Mouse (Mus musculus) activated CD4-positive, CD25-positive, alpha-beta regulatory T cell, adult 4 months (primary cell): ENCODE measurements around the gene Cacybp. TPM values are rescaled to one million over a fixed set of nuclear protein-coding genes. Genes with fewer than 3 reads are reported as not detected.

Experiments
- ATAC-seq: one replicate; pipeline ENCODE4 v1.8.0; 2017
- polyA plus RNA-seq, 2 experiments: library from polyadenylated mRNA; unstranded; fragments of 100-300 nt; shearing (Covaris generic); gene quantifications; one replicate each; pipeline ENCODE4 v1.2.1; 2017

Cacybp gene
- 100 to 1,000 TPM; 114 to 115 TPM for polyA plus RNA-seq

DNA sequence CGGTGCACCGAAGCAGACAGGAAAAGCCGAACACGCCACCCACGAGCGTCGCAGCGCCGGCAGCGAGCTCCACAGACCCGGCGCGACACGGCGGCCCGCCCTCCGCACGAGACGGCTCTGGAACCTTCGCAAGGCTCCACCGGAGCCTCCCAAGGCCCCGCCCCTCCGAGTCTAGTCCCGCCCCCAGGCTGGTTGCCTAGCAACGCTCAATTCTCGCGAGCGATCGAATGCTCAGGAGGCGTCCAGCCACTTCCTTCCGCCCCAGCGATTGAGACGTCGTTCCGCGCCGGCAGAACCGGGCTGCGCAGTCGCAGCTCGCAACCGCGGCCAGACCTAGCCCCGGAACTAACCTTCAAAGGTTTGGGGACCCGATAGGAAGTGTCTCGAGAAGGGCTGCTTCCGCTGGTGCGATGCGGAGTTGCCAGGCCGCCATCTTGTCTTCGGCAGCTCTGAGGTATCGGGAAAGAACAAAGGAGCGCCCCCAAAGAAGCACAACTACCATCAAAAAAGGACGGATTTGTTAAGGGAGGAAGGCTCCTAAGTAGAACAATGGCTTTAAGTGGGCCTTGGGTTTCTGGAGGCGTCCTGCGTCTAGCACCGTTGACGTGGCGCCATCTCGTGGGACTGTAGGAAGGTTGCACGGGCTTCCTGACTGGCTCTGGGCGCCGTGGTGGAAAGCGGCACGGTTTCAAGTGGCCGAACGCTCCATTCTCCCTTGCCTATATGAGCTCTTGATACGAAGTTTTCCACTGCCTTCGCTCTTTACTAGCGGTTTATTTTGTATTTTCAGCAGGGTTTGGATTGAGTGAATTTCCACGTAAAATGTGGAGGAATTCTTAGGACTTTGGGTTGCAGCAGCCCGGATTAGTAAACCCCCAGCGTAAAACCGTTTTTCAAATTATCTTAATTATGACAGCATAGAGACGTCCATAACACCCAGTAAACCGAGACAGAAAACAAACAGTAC, at the start of gene Cacybp:
Gene Cacybp (minus strand): TSS at position 173 of the 967 bp plus-strand sequence.
- ATAC-seq, result peak; percentile 91

DNA sequence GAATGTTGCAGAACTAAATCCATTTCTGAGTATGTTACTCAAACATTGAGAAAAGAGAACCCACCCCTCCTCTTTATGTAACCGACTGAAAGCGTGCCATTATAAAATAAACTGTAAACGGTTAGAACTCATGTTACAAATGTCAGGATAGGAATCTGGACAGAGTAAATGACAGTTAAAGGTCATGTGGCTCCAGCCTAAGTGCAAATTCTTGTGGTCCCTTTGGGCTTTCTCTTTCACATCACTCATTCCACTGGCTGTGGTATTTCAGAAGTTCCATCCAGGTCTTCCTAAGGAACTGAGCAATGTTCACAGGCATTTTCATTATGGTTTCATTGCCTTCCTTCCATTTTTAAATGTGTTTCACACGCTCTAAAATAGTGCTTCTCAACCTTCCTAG, 49.7 kb upstream of the Cacybp start:
- no peak for ATAC-seq

DNA sequence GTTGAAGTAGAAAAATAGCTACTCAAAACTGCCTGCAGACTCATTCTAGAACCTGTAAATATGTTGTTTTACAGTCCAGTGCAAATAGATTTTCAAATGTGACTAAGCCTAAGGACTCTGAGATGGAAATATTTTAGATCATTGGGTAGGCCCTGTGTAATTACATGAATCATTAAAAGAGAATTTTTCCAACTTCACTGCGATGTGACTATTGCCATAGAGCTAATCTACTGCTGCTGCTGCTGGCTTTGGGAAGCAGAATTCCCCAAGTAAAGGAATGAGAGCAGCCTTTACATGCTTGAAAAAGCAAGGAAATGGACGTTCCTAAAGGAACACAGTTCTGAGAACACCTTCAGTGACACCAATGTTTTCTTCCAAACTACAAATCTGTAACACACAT, 49.2 kb upstream of the Cacybp start:
- ATAC-seq, result no peak

DNA sequence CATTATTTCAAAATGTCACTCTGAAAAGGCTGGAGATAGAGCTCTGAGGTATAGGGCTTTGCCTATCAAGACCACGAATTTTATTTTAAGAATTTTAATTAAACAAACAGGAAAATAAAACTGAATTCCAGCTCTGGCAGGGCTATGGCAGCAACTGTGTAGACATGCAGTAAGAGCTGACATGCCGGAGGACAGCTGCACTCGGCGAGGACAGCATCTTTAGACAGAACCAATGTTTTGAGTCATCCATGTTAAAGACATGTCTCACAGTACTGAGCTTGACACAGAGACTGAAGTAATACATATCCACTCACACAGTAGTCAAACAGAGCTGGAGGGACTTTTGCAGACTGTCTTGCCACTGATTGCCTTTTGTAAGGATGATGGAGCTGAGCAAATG, 47.9 kb upstream of the Cacybp start:
- ATAC-seq, result no peak

DNA sequence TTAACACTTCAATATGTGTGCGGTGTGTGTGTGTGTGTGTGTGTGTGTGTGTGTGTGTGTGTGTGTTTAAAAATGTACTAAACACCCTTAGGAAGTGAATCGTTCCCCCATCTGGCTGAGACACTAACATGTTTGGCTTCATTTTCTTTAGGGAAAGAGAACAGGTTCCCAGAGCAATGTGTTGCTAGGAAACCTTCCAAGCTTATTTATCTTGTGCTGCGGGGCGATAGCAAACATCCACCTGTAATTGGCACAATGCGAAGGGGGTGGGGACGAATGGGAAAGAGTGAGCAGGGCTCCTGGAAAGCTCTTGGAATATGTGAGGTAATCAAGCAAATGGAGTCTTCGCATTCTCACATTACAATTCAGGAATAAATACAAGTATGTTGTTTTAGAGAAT, 47.2 kb upstream of the Cacybp start:
- ATAC-seq, result no peak

DNA sequence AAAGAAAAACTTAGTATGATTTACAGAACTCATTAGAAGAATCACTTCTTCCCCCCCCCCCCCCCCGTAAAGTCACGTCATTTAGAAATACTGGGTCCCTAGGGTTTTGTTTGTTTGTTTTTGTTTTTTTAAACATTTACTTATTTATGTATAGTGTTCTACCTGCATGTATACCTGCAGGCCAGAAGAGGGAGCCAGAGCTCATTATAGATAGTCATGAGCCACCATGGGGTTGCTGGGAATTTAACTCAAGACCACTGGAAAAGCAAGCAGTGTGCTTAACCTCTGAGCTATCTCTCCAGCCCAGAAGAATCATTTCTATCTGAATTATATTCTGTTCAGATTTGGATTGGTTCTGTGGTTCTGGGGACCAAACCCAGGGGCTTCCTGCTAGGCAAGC, 40.4 kb upstream of the Cacybp start:
- ATAC-seq, result no peak

DNA sequence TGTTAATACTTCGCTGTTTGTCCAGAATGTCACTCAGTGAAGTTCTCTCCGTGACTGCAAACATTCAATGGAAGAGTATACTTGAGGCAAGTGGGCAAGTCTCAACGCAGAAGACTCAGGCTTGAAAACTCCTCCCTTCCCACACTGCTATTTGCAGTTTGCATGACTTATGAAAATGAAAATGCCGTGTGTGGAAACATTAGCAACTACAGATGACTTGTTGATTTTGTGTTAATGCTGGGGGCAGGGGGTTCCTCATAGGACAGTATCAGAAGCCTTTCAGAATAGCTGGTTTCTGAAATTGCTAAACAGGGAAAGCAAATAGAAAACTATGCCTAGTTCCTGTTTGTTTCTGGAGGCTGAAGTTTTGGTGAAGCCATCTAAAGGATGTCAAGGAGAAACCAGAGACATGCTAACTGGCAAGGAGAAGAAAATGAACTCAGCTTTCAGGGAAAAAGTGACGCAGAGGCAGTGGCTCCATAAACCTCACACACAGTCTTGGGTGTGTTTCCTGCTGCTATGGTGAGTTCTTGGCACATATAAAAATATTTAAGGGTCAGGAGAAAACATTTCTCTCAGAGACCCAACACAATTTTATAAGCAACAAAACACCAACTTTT, 38.8 kb upstream of the Cacybp start:
- ATAC-seq, result no peak

DNA sequence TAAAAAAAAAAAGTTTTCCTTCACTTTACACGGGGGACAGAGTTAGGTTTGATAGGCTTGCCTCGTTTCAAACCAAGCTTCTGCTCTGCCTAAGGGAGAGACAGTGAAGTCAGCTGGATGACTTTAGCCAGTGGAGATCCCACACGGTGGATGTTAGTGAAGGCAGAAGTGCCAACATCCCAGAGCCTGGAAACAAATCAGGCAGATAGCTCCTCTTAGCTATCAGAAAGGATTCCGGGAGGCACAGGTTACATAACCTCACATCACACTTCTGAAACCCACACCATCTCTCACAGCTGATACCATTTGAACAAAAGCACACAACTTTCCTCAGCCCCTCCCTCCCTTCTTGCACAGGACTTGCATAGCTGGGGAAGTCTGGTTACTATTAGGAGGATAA, 38.1 kb upstream of the Cacybp start:
- ATAC-seq, result no peak

DNA sequence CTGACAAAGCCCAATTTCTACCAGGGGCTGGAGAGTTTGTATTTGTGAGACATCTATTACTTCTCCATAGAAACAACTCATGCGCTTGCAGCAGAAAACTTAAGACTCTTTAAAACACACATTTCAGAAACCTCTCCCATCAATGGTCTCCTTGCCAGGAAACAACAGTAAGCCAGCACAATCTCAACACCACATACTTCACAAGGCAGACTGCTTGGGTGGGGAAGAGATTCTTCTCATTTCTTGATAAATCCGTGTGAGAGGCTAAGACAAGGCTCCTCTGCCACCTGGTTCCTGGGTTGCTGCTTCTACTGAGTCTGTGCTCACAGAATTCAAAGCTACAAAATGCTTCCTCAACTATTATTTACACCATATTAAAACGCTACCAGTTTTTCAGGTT, 37.1 kb upstream of the Cacybp start:
- no peak for ATAC-seq

DNA sequence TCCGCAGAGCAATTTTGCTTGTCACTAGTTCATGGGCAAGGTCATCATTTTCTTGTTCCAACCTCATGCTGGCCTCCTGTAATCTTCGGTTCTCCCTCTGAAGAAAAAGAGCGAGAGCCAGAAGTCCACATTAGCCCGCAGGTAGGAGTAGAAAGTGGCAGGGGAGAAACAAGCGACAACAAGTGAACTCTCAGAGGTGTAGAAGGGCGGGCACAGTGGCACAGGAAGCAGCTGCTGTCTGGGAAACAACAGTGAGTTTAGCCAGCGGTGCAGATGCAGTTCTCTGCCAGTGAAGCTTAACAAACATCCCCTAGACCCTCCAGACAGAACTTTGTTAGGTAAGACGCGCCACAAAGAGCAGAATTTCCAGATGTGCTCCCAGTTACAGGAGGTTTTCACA, 34.8 kb upstream of the Cacybp start:
- ATAC-seq, result peak; percentile 55

DNA sequence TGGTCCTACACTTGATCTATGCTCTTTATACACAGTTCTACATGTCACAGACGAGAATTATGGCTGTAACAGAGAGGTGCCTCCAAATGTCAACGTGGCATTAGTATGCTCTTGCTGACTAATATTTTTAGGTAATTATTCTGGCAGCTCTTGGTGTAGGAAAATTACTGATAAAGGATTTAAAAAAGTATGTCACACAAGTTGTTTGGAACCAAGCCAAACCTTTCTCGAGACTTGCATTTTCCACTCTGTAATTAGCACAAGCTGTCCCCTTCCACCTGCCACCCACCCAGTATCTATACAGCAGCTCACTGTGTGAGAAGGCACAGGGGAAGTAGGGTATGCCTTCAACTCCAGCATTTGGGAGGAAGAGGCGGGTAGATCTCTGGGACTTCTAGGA, 34.2 kb upstream of the Cacybp start:
- ATAC-seq, result peak; percentile 30

DNA sequence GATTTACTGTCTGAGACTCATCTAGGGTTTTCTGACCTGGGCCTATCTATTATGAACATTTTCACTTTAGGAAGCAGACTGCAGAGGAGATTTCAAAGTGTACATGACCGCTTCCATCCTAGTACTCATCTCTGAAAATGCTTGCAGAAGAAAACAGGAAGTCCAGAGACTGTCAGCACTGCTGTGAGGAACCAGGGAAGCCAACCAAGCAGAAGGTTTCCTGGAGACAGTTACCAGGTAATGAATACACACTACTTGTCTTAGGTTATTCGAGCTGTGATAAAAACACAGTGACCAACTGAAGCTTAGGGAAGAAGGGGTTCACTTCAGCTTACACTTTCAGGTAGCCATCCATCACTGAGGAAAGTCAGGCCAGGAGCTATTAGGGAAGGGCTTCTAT, 33.3 kb upstream of the Cacybp start:
- peak; percentile 63 for ATAC-seq

DNA sequence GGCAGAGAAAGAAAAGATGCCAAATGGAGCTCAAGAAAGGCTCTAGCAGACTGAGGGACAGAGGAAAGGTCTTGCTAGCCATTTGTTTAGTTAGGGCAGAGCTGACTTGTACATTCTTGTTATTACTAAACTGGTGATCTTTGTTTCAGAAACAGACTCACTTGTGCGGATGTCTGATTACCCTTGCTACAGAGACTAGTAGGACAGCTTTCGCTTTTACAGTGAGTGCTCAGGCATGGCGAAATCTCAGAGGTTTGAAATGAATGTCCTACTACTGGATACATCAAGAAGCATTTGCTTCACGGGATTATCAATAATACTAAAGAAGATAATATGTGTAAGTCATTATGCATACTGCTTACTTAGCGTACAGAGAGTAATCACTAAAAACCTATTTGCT, 32.0 kb upstream of the Cacybp start:
- ATAC-seq, result peak; percentile 36

DNA sequence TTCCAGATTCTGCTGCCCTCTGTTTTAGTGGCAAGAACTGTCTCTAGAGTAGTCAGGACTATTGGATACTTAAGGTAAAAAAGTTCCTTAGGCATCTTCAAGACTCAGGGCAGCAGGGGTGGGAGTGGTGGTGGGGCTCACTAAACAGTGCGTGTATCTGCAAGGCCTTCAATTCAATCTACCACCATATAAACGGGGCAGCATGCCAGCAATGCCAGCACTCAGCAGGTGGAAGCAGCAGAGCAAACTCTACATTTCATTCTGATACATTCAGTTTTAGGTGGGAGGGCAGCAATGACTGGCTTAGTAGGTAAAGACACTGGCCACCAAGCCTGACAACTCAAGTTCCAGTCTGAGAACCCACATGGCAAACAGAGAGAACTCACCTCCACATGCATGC, 27.4 kb upstream of the Cacybp start:
- no peak for ATAC-seq

DNA sequence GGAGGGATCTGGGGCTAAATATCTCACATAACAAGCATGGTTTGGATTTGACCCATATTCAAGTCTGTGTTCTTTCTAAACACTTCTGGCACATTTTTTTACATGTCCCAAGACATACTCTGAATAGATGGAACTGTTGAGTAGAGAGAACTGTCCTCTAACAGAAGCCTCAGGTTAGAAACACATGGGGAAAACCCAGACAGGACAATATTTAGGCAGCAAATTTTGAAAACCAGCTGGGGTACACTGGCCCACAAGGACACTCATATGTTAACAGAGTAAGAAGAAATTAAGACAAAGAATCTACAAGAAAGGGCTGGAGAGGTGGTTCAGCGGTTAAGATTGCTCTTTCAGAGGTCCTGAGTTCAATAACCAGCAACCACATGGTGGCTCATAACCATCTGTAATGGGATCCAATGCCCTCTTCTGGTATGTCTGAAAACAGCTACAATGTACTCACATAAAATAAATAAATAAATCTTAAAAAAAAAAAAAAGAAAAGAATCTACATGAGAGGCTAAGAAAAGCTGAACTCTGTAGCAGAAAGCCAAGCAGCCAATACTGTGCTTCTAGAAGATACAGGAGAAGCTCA, 26.3 kb upstream of the Cacybp start:
- no peak for ATAC-seq

DNA sequence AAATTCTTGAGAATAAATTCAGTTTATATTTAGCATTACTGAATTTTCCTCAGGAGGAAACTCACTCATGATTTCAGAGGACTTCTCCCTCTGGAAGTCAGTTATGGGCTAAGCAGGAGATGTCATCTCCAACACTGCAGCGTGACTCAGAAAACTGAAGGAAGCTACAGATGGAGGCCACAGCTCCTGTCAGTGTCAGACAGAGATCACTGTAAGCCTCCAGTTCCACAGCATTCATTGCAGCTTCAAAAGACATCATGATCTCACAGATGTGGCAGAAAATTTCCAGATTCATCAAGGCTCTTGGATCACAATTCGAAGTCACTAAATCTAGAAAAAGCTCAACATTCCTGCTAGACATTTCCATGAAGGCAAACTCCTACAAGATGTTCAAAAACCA, 25.3 kb upstream of the Cacybp start:
- no peak for ATAC-seq

DNA sequence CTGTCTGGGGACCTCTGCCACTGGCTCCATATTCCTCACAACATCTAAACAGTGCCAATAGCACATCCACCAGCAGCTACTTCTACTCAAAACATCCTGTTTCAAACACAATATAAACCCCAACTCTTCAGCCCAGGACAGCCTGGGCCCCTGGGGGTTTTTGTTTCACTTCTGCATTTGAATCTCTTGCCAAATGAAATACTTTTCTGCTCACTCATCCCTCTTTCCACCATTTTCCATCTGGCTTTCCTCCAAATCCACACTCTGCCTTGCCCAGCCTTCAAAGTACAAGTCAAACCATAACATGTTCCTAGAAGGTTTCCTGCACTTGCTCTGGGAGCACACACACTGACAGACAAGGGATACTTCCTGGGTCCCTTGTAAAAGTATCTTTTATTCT, 21.2 kb upstream of the Cacybp start:
- peak; percentile 57 for ATAC-seq

DNA sequence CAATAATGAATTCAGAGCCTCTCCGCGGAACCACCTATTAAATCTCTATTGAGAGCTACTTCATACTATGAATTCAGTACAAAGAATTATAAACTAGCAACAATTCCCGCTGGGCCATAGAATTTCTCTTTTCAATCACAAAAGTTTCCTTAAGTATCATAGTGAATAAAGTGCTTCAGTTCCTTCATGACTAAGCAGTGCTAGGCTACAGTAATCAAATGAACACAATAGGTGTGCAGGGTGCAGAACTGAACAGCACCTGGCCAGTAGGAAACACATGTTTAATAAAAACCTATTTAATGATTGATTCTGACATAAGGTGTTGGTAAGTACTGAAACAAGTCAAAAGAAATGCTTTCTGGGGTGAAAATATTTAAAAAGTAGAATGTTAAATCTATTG, 19.4 kb upstream of the Cacybp start:
- ATAC-seq, result no peak

DNA sequence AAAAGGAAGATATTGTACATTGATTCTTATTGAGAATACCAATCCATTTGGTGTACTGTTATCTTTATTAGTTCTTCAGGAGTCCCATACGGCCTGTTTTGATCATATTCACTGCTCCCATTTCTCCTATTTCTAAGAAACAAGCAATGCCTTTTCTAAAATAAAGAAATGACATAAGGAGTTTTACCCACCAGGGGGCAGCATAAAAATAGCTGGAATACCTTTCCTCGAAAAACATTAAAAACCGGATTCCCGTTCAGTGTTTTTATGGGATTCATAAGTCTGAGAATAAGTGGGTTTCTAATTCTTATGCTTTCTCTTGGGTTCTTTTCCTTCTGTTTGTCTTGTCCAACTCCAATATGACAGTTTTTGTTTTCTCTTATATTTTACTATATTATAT, 18.3 kb upstream of the Cacybp start:
- no peak for ATAC-seq

DNA sequence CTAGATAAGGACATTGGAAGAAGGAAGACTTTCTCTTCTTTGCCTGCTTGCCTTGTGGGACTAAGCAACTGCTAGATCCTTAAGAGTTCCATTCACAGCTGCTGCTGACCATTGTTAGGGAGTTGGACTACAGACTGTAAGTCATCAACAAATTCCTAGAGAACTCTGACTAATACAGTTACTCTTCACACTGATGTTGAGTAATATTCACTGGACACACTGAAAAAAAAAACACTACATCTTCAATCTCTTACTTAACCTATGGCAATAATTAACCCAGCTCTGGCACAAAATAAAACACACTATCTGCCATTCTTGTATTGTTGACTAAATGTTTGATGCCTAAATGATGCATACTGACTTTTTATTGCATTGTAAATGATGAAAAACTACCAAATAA, 15.2 kb upstream of the Cacybp start:
- no peak for ATAC-seq

DNA sequence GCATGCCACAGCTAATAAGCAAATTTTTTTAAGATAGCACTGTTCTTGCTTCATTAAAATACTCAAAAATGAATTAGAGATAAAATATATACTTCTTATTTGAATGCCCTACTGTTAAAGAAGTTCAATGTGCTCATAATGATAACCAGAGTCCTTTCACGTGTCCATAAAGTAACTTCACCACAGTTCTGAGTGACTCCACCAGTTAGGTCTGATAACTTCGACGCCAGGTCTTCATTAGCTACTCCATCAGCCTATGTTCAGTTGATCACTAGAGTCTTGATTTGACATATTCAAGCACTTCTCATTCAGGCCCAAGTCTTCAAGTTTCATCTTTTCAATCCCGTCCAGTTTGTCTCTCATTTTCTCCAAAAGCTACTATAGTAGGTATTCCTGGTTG, 14.5 kb upstream of the Cacybp start:
- no peak for ATAC-seq

DNA sequence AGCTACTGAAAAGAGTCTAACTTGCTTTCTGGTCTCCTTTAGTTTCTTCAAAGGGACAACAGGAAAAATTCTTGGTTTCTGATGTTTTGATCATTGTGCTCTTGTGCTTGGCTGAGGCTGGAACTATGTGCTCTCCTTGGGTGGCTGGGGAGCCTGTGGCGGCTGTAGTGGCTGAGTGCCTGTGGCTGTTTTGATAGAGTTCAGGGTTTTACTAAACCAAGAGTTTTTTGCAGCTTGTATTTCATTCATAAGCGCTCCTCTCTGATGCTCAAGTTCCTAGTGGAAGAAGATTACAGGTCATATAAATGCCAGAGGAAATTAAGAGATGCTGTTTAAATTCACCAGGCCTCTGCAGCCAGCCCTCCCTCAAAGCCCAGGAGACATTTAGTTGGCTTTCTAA, 11.4 kb upstream of the Cacybp start:
- ATAC-seq, result no peak

DNA sequence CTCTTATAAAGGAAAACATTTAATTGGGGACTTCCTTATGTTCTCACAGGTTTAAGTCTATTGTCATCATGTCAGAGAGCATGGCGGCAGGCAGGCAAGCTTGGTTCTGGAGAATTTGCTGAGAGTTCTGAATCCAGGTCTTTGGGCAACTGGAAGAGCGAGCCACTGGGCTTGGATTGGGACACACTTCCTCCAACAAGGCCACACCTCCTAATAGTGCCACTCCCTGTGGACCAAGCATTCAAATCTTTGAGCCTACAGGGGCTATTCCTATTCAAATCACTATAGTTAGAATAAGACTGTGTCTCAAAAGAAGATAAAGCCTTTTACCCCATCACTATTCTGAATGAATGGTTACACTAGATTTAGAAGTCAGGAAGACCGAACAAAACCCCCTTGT, 5.2 kb upstream of the Cacybp start:
- no peak for ATAC-seq

DNA sequence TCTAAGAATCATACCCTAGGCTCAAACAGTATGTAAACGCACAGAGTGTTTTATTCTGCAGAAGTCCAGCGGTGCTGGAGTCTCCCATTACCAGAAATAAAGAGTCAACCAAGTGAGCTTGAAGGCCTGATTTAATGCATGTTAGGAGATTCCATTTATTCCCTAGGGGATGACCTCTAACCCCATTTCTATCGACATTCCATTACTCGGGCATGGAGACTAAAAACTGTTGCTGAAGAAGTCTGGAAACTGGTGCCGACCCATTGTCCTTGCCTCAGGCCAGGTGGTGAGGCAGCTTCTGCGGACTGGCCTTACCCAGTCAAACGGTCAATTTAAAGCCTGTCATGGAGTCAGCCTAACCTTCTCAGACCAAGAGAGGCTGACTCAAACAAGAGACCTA, 1.5 kb upstream of the Cacybp start:
- ATAC-seq, result no peak
